Mouse (Mus musculus) granulocyte monocyte progenitor cell, adult 5-6 weeks (primary cell): ENCODE measurements at regions not wholly inside any gene's neighbourhood (a gene's known extent, or its start where the extent isn't known, plus 50 kb on each side); places are given as distances from the start of the nearest gene placed in this dataset.

ENCODE experiments used
- ATAC-seq: replicated peaks from 2 replicates; pipeline ENCODE4 v1.8.0; 2016; ENCODE audit warnings: mild to moderate bottlenecking, moderate TSS enrichment, inconsistent platforms; ENCODE audit not compliant: poor library complexity, severe bottlenecking

DNA sequence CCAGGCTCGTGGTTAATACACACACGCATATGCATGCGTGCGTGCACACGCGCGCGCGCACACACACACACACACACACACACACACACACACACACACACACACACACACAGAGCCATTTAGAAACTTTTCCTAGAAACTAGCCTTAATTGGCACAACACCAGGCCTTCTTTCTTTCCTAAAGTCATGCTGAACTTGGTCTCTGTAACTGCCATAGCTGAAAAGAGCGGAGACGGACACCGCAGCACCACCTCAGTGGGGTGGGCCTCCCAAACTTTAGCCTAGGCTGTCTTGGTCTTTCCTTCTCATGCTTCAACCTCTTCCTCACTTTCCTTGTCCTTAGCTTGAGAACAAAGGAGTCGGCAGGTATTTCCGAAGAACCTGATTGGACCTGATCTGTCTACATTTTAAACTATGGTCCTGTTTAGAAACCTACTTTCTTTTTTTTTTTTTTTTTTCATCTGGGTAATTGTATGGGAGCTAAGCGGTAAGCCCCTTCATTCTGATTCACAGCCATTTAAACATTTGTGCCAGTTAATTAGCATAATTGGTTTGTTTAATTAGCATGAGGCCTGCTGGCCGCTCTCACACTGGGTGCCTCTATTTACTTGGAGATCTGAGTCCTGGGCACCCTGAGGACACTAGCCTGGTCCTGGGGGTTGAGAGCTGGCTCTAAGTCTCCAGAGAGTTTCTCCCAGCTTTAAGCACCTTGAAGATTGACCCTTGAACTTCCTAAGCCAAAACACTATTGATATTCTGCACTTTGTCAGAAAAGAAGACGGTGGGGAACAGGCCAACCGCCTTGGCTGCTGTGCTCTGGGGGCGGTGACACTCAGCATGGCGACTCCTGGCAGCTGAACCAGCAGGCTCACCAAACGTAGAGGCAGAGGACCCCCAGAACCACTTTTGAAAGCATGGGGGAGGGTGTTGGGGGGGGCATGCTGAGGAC lies 269.7 kb upstream of the Irx3 start:
- no peak for ATAC-seq

DNA sequence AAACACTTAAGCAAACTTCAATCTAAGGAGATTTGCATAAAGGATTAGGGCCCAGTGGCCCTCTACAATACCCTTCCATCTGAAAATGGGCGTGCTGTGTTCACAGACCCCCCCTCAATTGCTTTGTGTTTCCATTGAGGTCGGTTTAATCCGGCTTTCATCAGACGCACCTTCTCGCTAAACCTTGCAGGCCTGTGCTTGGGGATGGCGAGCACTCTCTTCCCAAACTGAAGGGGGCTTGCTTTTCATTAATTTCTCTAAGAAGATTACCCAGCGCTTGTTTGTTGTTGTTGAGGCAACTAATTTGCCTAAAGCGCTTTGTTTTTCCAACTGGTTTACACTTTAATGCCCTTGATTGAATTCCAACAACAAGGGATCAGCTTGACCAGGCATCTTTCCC lies 268.8 kb upstream of the Irx3 start:
- ATAC-seq: no peak

DNA sequence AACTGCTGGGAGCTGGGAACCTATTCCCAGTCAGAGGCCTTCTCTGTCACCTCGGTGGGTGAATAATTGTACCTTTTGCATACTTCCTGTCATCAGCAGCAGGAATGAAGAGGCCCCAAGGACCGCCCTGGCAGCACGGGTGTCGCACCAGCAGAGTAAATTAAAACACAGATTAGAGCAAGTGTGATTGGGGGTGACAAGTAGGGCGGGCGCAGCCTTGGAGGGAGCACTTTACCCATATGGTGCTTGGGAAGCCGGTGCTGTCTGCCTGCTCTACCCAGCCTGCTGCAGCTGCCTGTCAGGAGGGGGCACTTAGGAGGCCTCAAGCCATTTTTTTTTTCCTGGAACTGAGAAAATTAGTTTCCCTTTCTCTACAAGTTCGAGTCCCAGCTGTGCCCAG lies 264.6 kb upstream of the Irx3 start:
- ATAC-seq: no peak

DNA sequence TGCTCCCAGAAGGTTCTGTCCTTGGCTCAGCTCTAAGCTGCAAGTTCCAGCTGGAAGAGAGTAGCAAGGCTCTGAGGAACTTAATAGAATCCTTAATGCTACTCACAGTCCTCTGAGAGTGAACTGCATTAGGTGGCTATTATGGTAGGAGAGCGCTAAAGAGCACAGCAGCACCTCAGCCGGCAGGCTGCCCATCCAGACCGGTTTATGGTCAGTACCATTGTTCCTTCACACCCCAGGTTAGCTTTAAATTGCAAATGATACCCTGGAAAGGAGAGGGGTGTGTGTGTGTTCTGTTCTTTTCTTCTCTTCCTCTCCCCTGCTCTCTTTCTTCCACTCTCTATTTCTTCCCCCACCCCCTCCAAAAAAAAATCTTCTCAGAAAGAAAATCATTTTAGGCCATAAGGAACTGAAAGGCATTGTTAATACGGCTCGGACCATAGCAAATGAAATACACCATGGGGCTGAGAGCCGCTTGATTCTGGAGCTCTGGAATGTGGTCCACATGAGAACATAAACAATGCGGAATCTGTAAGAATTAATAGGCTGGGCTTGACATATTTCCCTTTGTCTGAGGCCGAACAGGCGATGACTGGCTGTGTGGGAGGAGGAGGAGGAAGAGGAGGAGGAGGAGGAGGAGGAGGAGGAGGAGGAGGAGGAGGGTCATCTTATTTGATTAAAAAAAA lies 263.8 kb upstream of the Irx3 start:
- ATAC-seq: no peak

DNA sequence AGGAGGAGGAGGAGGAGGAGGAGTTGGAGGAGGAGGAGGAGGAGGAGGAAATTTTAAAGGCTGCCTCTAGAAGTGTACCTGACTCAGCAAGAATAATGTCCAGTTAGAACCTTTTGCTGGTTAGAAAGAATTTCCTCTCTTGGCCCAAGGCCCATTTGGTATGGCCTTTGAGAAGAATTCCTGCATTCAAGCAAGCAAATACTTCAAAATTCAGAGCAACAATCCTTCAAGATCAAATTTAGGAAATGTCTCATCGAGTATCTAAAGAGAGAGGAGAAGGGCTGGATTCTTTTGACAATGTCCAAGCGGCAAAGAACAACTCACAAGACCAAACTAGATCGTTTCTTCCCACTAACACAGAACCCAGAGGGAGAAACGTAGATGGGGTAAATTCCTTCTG lies 263.1 kb upstream of the Irx3 start:
- ATAC-seq: no peak

DNA sequence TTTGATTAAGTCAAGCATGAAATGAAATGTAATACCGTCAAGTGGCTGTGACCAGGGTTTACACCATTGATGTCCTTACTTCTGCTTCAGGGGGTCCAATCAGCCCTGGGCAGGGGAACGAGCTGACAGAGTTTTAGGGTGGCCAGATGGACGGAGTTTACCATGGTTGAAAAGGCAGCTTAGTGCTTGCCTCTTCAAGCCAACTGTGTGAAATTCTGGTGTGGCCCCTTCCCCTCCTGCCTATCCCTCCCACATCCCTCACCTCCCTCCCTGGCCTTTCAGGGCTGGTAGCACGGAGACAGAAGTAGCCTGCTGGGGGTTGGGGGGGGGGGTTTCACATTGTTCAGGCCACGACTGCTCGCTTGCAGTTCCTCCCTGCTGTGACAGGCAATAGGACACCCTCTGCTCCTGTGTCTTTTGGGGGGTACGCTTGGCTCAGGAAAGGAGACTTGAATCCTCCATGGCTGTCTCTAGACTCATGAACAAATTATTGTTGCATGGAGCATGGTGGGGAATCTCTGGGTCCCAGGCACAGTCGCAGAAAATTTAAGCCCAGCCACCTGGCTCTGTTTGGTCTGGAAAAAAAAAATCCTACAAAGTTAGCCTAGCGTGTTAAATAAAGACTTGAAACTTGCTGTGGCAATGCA lies 262.4 kb upstream of the Irx3 start:
- ATAC-seq: no peak

DNA sequence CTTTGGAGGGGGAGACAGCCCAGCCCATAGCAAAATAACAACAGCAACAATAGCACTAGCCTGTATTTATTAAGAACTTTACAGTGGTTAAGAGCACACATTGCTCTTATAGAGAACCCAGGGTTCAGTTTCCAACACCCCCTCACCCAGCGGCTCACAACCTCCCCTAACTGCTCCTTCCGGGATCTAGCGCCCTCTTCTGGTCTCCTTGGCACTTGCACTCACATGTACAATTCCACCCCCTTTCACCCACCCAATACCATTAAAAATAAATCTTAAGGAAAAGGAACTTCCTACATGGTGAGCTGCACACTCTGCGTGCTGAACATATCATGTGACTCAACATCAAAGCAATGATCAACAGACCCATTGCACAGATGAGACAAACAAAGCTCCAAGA lies 261.5 kb upstream of the Irx3 start:
- ATAC-seq: 0 out of 2 replicates have a peak, but pooled peaks have one; percentile 14

DNA sequence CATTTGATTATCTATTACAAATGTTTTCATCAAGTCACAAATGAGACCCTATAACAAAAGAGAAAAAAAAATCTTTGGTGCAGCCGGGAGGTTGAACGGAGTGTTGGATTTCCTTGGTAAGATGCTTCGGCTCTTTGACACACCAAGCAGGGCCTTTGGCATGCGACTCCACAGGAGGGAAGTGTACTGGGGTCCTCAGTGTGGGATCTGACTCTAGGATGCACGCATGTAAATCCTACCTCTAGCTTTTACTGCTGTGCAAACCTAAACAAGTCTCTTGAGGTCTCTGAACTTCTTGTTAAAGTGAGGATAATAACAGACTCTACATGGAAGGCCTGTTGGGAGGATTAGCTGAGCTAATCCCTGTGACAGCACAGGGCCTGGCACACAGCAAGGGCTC lies 257.6 kb upstream of the Irx3 start:
- ATAC-seq: no peak

DNA sequence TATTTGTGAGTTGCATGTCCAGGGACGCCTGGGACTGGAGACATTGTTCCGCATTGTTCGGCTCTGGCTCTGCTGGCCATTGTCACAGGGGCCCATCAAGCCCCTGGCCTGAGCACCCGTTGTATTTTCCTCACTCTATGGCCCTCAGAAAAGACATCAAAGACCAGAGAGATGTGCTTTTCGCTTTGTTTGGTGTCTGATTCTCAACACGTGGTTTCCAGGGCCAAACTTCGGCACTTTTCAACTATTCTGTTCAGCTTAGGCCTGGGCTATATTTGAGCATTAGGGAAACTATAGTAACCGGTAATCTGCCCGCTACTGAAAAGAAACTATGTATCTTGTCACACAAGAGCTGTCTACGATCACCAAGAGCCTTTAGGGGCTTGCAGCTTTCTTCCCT lies 257.1 kb upstream of the Irx3 start:
- no peak for ATAC-seq

DNA sequence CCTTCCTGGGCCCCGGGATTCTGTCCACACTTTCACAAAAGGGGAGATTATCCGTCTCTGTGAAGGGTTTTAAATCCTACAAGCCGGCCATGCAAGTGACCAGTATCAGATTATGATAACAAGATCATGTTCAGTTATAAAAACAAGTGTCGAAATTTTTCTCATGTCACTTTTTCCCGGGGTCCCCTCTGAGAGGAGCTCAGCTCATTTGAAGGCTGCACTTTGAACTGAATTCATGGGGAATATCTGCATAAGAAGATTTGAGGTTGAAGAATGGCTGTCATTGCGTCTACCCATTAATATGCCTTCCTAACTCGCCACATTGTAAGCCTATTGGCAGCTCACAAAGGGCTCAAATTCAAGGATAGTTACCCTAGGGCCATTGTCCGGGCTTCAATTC lies 256.0 kb upstream of the Irx3 start:
- ATAC-seq: no peak

DNA sequence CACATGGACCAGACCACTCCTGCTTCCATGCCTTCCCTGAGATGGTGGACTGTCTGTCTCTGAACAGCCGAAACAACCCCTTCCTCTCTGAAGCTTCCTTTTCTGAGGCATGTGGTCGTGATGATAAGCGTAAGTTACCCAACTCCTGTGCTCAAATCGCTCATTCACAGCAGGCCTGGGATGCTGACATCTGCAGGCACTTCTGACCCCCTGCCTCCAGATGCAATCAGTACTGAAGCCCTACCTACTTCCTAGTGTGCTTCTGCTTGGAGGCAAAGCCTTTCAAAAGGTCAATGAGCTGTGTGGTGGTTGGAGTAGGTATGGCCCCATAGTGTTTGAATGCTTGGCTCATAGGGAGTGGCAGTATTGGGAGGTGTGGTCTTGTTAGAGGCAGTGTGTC lies 253.7 kb upstream of the Irx3 start:
- ATAC-seq: peak; percentile 92

DNA sequence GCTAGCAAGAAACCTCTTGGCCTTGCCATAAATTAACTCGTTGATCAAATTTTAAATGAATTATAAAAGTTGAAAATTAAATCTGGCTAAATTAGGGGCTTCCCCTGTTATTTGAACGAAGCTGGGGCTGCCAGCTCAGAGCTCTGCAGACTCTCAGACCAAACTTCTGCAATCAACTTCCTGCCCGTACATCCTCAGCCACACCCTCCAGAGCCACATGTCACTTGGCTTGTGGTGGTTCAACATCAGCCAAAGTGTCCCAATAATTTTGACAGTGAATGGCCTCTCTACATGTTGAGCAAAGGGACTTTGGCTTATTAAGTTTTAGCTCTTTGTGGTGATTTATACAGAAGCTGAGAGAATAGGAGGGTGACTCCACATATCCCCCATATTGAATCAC lies 242.8 kb upstream of the Irx3 start:
- ATAC-seq: peak; percentile 99

DNA sequence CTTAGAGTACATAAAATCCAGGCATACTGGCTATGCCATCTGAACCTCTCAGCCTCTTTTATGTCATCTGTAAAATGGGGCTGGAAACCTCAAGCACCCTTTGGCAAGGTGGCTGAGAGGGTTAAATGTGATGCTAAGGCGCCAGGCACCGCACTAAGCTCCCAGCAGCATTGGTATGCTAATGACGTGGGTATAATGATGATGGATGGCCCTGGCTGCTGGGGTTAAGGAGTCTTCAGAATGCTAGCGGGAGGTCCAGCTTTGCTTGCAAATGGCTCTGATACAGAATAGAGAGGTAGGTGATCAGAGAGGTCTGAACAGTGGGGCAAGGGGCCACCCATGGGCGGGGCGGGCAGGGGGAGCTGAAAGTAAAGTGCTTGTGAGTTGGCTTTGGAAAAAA lies 241.1 kb upstream of the Irx3 start:
- no peak for ATAC-seq

DNA sequence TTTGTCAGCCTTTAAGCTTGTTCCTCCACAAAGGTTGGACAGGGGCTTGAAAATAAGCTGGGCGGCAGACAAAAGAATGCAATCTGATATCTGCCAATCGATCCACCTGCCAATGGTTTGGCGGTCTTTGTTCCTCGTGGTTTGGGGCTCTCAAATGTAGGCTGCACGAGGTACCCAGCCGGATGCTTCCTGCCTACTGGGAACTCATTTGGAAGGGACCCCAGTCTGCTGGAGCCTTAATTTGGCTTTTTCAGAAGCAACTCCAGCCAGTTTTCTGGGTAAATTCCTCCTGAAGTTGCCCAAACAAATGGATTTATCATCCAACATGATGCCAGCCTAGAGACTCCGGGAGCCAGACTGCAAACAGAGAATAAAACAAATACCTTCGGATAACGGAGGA lies 228.1 kb upstream of the Irx3 start:
- ATAC-seq: no peak

DNA sequence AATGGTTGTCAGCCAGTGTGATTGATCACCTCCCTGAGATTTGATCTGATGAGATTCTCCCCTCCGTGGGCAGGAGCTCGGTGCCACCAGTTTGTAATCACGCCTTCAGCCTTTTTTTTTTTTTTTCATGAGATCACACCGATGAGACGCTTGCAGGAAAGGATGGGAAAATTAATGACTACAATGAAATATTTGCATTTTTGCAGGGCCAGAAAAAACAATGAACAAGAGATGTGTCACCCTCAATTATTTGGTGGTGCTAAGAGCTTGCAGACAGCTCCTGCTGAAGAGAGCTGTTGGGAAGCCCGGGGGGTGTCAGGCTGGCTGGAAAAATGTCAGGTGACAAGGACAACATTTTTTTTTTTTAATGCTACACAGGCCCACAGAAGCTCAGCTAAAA lies 227.6 kb upstream of the Irx3 start:
- ATAC-seq: no peak

DNA sequence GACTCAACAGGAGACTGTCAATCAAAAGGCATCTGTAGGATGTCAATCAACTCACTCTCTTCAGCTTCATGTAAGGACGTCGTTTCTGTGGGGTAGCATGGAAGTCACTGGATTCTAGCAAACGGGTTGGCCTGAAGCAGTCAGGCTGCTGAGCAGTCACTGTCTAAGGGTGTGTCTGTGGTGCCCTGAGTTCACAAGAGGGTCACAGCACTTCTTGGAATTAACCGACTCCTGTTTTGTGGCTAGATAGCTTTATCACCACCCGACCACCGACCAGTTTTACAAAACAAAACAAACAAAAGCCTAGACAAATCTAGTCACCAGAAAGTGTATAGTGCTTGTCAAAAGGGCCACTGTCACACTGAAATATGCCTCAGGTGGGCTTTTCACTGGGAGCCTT lies 226.4 kb upstream of the Irx3 start:
- no peak for ATAC-seq

DNA sequence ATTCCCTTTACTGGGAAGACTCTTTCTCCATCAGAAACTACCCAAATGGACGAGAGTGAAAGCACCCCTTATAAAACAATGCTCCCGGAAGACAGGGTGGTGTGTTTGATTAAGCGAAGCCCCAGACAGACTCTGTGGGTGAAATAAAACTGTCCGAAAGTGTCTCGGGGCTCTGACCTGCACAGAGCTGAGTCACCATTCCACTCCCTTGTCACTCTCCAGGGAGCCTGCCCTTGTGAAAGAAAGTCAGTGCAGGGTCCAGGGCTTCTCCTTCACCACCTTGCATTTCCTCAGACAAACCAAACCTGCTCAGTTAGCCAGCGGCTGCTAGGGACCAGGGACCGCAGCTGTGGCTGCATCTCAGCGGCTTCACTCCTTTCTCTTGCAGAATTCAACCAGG lies 222.3 kb upstream of the Irx3 start:
- no peak for ATAC-seq

DNA sequence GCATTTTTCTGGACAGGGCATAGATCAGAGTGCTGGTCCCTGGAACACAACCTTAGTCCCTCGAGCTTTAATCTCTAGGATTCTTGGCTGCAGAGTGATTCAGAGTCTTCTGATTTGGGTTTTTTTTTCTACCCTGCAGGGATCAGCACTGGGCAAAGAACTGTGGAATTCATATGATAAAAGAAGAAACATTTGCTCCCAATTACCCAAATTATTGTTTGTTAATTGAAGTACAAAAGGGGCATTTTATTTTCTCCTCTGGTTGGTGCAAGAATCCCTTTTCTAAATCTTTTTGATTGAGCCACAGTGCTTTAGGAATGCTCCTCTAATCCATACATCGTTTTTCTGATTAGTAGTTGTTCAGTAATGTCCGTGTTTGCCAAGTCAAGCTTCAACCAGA lies 219.7 kb upstream of the Irx3 start:
- no peak for ATAC-seq

DNA sequence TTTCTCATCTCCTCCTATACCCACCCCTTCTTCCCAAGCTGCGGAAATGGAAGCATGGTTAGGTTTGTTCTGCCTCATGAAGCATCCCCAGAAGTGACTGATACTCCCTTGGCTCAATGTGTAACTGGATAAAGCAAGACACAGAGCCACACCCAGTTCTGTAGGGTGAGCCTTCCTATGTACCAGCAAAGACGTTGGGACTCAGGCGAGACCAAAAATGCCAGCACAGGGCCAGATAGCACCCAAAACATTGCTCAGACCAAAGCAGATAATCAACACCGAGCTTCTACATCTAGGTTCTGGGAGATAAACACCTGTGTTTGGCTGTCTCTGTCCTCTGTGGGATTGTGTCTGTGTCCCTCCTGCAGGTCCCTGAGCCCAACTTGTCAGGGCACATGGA lies 212.8 kb upstream of the Irx3 start:
- ATAC-seq: no peak

DNA sequence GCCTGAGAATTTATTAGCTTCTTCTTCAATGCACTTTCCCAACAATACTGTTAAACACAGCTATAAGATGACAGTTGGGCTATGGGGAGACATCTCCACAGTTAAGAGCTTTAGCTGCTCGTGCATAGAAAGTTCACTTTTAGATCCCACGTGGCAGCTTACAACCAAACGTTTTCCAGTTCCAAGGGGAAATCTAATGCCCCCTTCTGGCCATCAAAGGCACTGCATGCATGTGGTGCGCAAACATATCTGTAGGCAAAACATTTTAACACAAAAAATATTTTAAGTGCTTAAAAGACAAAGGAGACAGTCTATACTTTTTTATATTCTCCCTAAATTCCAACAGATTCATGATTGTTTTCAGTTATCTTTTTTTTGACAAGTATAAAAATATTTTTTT lies 211.3 kb upstream of the Irx3 start:
- ATAC-seq: no peak

DNA sequence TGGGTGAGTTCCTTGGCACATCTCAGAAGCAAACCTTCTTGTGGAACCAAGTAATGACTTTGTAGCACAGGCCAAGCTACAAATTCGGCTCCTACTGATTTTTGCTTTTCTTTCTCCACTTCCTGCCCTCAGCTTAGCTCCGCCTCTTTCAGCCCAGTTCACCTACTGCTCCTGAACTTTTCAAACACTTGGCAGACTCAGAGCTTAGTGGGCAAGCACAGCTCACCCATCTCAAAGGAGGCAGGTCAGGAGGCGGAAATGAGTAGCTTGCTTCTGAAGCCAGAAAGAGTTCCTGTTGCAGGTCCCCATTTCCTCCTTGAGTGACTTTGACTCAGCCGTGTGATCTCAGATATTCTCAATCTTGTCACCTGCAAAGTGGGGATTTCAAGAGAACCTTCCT lies 208.5 kb upstream of the Irx3 start:
- peak; percentile 33; the same call in 1 of the 2 replicates for ATAC-seq
